Mouse (Mus musculus) neutrophil, adult 5-6 weeks (primary cell): ENCODE data around the gene Supt3. TPM values are rescaled to one million over a fixed set of nuclear protein-coding genes. Genes with fewer than 3 reads are reported as not detected.

Experiments used
- ATAC-seq: fragments of 151-379, 151-347 bp; 2 replicates; pipeline ENCODE4 v1.8.0; 2017; ENCODE audit warnings: mild to moderate bottlenecking, moderate TSS enrichment; ENCODE audit not compliant: insufficient number of reproducible peaks, poor library complexity, low FRiP score, severe bottlenecking; ENCODE audit errors: extremely low read depth
- total RNA-seq: library from RNA; stranded (forward); fragments of 200-1000 nt; gene quantifications from 2 replicates; pipeline ENCODE4 v1.2.3, GENCODE M21; 2017

Supt3 gene
- total RNA-seq, 1 experiment from 2014 or later: 6.6 TPM

DNA sequence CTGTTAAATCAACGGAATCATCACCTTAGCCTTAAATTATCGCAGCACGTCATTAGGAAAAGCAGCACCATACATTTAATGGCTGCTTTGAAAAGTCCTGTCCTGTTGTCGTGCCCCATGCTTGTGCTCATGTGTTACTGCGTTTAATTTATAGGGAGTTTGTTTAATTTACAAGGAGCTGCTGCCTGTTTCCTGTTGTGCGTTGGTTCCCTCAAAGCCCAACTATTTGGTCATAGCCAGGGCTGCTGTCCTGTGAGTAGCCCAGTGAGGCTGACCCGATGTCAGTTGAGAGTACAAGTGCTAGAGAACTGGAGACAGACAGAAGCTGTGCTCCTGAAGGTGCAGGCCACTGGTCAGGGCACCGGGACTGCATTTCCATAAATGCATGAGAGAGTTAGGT lies 304.6 kb downstream of the Supt3 start:
- ATAC-seq: no peak

DNA sequence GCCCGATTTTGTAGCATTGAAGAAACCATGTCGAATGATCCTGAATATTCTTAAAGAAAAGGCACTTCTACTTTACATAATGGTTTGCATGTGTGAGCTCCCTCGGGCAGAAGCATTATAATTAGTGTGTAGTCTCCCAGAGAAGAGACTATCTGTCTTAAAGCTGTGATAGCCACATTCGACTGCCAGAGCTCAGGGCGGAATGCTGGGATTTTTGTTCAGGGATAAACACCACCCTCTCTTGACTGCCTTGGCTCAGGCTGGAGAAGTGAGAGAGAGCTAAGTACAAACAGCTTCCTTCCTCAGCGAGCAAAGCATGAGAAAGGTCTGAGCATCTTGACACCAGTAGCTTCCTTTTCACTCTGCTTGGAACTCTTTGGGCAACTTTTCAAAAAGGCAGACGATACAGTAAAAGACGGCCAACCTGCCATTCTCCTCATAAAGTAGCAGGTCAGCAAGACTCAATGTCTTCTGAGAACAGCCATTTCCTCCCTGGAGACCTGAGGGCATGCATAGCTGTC lies 305.1 kb downstream of the Supt3 start:
- ATAC-seq: no peak

DNA sequence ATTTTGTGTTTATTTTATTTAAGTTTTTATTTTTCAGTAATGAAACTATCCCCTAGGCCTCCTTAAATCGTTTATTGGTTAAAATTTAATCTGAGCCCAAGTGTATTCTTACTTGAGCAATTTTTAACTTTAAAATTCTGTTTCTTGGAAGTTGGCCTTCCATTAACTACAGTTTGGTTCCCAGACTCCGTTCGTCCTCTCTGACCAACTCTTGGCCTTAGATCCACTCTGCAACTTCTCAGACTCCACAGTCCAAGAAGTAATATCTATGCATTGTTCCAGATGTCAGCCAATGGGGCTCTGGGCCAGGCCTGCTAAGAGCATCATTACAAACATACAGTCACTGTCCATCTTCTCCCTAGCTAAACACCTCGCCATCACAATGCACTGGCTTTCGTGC lies 309.4 kb downstream of the Supt3 start:
- ATAC-seq: no peak

DNA sequence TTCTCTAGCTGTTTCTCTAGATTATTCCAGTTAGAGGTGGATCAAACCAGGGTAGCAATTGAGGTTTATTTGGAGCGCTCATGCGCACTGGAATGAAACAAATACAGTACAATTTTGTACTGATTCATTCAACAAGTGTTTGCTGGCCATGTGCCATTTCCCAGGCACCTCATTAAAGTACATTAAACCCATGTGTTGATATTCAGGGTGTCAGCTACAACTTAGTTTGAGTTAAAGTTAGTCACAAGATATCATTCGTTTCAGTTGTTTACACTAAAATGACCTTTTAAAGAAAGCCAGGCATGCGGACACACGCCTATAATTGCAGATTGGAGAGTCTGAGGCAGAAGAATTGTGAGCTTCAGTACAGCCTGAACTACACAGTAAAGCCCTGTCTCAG lies 310.1 kb downstream of the Supt3 start:
- ATAC-seq: no peak

DNA sequence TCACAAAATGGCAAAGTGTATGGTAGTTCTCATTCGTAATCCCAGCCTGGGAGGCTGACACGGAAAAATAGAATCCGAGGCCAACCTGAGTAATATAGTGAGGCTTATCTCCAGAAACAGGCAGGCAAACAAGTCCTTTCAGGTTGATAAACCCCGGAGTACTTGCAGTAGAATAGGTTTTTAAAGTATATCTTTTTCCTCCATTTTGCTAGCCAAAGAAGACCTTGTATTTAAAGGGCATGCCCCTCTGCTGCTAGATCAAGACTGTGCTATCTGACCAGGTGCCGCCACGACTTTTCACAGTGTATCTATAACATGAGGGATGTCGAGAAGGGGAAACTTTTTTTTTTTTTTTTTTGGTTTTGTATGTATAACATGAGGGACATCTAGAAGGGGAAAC lies 324.1 kb downstream of the Supt3 start:
- ATAC-seq: no peak

GRCm38 (mm10) chr17:45115386-45115785 lies 338.4 kb downstream of the Supt3 start:
- ATAC-seq: no peak

DNA sequence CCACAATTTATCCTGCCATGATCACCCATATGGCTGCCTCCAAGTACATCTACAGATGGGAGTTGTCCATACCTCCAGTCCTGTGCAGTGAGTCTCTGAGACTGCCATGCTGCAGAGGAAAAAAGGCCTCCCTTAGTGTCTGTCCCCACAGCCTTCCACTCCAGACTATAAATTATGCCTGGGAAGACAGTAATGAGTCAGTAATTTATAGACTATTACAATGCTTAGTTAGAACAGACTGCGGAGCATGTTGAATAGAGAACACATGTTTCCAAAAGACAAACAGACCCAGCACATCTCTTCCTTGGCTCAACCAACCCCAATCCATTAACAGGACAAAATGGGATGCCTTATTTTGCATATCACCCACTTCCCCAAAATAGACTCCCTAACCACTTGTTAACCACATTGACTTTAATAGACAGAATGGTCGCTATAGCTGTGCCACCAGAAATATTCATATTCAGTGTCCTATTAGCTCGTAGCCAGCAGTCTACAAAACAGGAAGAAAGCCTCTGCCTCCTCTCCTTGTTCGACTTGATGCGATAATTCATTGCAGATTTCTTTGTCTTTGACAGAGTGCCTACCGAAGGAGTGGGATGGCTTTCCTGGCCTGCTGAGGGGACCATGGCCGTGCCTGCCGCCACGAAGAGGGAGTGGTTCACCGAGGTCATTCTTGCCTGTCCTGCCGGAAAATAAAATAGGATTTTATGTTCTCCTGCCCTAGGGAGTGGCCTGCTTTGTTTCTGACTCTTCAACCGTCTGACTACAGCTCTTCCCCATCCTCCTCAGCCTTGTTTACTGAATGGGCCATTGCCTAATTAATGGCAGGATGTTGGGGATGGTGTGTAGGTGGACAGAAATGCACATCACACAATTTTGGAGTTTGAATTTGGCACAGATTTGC lies 341.9 kb downstream of the Supt3 start:
- no peak for ATAC-seq

GRCm38 (mm10) chr17:45119609-45120201 lies 342.8 kb downstream of the Supt3 start:
- 0 out of 2 replicates have a peak, but pooled peaks have one; percentile 19 for ATAC-seq

DNA sequence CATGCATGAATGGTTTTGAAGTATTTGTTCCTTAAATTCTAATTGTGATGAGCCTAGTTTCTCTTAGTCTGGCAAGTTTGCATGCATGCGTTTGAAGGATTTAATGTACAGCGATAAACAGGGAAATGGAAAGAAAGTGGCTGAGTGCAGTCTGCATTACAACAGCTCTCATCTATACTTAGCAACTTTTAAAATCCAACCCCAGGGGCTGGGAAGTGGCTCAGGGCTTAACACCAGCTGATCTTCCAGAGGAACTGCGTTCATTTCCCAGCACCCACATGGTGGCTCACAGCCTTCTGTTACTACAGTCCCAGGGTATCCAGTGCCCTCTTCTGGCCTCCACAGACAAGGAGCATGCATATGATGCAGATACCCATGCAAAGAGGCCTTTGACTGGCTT lies 346.9 kb downstream of the Supt3 start:
- ATAC-seq: no peak

- ATAC-seq: no peak
These were observed 351.7 kb downstream of the Supt3 start for GRCm38 (mm10) chr17:45128611-45129010.

DNA sequence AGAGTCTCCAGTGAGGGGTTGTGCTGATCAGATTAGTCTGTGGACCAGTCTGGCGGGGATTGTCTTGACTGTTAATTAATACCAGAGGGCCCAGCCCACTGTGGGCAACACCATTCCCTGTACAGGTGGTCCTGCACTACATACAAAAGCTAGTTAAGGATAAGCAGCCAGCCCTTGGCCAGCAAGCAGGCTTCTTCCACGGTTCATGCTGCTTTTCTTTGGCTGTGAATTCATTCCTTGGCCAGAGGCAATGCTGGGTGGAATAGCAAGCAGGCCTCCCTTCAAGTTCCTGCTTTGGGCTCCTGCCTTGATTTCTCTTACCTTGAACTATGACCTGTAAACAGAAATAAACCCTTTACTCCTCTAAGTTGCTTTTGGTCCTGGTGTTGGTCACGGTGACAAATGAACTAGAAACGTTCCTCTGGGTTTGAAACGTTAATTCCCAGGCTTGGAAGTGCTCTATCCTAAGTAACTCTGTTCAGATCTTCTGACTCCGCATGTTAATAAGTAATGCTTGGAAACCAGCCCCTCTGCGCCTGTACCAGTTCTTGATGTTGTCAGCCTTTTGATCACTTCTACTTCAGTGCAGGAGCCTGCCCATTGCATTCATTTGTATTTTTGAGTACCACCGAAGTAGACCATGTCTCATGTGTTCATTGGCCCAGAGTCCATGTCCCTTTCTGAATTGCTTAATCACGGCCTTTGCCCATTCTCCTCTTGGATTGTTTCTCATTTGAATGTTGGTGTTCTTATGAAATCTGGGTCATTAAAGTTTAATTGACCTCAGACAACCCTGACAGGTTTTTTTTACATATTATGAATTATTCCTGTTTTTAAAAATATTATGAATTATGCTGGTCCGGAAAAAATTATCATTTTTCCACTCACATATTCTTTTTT lies 356.8 kb downstream of the Supt3 start:
- ATAC-seq: no peak

GRCm38 (mm10) chr17:45136491-45136890 lies 359.5 kb downstream of the Supt3 start:
- ATAC-seq: no peak

DNA sequence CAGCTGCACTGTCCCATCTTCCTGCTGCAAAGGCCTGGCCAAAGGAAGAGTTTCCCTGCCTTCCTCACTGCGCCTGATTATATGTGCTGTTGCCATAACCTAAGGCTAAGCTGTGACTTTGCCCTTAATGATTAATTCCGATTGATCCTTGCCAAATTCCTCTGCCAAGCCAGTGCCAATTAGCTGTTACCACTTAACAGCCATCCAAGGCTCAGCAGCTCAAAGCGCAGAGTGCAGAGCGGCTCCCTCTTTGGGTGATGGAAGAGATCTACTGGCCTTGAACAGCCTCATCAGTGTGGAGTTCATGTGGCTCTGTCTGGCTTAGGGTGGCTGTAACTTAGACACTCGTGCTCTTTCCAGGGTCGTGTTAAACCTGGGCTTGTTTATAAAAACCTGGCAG lies 366.1 kb downstream of the Supt3 start:
- ATAC-seq: no peak

DNA sequence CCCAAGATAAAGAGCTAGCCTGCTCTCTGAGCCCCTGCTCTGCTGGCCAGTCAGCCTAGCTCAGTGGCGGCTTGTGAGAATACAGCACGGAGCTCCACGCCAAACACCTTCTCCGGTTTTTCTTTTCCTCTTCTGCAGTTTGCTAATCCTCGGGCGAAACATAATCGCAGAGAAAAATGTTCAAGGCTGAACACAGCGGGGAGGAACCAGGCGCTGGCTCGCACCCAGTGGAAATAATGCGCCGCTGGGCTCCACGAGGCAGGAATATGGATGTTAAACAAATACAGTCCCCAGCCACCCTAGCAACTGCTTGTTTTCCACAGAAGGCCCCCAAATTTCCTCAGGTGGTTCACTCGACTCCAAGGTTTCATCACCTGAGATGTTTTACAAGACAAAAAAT lies 367.7 kb downstream of the Supt3 start:
- no peak for ATAC-seq

DNA sequence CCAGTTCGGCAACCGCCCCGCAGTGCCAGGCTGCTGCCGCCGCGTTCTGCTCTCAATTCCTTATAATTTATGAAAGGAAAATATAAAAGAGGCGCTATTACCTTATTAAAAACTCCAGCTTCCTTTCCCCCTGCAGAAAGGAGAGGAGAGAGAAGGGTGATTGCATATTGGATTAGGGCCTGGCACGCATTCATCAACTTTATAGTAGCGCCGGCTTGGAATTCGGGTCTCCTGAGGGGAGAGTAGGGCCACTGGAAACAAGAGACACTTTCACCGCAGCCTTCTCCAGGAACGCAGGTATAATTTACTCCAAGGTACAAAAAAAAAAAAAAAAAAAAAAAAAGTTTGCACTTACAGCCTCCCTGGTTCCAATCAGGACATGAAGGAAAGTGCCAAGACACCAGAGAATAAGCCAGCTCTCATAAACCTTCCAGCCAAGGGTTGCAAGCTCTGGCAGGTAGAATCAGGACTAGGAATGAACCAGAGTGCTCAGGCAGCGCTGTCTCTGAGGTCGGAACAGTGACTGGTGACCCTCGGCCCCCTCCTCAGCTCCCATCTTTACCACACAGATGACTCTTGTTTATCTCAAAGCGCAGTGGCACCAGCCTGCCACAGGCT lies 374.5 kb downstream of the Supt3 start:
- no peak for ATAC-seq

- ATAC-seq: no peak
These were observed 376.8 kb downstream of the Supt3 start for GRCm38 (mm10) chr17:45153721-45154120.

DNA sequence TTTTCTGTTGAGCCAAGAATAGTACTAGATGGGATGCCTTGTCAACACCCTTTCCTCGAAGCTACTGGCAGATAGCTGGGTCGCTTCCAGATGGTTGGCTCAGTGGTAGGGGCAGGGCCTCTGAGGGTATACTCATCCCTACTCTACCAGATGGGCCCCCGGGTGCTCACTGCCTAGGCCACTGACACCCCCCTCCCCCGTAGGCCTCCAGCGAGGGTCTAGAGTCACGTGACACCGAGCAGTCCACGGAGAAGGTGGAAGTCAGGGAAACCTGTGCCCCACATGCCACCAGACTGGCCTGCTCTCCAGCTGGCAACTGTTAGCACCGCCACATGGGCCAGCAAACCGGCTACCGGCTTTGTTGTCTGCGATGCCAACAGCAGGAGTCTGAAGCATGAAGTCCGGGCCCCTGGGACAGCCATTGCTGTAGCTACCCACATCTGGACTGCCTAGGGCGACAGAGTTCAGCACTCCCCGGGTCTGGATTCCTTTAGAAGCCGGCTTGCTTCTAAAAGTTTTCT lies 381.3 kb downstream of the Supt3 start:
- no peak for ATAC-seq

DNA sequence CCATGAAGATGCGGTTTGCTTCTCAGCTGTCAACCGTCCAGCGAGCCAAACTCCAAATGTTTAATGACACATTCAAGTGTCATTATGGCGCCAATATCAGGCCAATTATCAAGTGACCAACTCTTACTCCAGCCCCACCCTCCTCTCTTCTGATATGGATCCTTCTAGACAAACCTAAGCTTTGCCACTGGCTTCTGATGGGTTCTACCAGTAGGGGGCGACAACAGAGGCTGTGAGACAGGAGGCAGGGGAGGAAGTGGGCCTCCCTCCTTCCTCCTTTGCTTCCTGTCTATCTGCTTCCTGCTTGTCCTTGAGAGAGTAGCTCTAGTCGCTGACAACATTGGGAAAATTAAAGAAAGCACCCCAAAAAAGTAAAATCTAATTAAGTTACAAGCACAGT lies 383.7 kb downstream of the Supt3 start:
- no peak for ATAC-seq

DNA sequence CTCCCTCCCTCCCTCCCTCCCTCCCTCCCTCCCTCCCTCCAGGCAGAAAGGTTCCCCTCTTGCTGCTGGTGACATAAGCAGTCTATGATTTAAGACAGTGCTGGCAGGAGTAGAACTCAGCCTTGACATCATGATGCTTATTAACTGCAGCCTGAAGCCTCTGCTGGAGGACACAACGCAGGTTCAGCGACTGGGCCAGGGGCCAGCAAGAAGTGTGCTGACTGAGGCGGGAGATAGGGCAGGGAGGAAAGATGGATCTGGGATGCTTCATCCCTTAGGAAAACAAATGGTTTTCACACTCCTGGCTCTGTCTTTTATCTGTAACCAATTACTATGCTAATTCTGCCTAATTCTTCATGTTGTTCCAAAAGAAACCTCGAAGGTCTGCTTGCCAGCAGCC lies 388.8 kb downstream of the Supt3 start:
- ATAC-seq: no peak
